Mouse (Mus musculus): ENCODE data around the gene Naa38.

Gene Naa38

GRCm38 (mm10) chr11:69395235-69395633 is at the start of gene Naa38, which contains the start of gene Cyb5d1:
TSS of gene Naa38 (plus strand) at chr11:69395487.
TSS of gene Cyb5d1 (minus strand) at chr11:69395631.
- DNase-seq (ENCODE audit: extremely low read depth, insufficient read length, low spot score) = peak; percentile 81

- DNase-seq (ENCODE audit: extremely low read depth, insufficient read length, low spot score) = no peak
Observed at GRCm38 (mm10) chr11:69346441-69346840, 48.8 kb upstream of the Naa38 start.

- DNase-seq (ENCODE audit: extremely low read depth, insufficient read length, low spot score) = no peak
Observed at GRCm38 (mm10) chr11:69356544-69356943, 38.7 kb upstream of the Naa38 start.

- DNase-seq (ENCODE audit: extremely low read depth, insufficient read length, low spot score) = no peak
Observed at GRCm38 (mm10) chr11:69357690-69358089, 37.6 kb upstream of the Naa38 start.

GRCm38 (mm10) chr11:69362021-69362420 is 33.3 kb upstream of the Naa38 start:
- no peak for DNase-seq (ENCODE audit: extremely low read depth, insufficient read length, low spot score)

- DNase-seq (ENCODE audit: extremely low read depth, insufficient read length, low spot score) = no peak
Observed at GRCm38 (mm10) chr11:69362479-69362878, 32.8 kb upstream of the Naa38 start.

GRCm38 (mm10) chr11:69364376-69364775 is 30.9 kb upstream of the Naa38 start:
- DNase-seq (ENCODE audit: extremely low read depth, insufficient read length, low spot score) = no peak

- DNase-seq (ENCODE audit: extremely low read depth, insufficient read length, low spot score) = peak; percentile 91
Observed at GRCm38 (mm10) chr11:69364910-69365309, 30.4 kb upstream of the Naa38 start.

GRCm38 (mm10) chr11:69365722-69366121 is 29.6 kb upstream of the Naa38 start:
- no peak for DNase-seq (ENCODE audit: extremely low read depth, insufficient read length, low spot score)

GRCm38 (mm10) chr11:69366157-69366854 is 29.0 kb upstream of the Naa38 start:
- peak; percentile 94 for DNase-seq (ENCODE audit: extremely low read depth, insufficient read length, low spot score)

- DNase-seq (ENCODE audit: extremely low read depth, insufficient read length, low spot score) = no peak
Observed at GRCm38 (mm10) chr11:69366855-69367615, 28.3 kb upstream of the Naa38 start.

- DNase-seq (ENCODE audit: extremely low read depth, insufficient read length, low spot score) = peak; percentile 65
Observed at GRCm38 (mm10) chr11:69367616-69368355, 27.5 kb upstream of the Naa38 start.

GRCm38 (mm10) chr11:69368356-69369214 is 26.7 kb upstream of the Naa38 start:
- DNase-seq (ENCODE audit: extremely low read depth, insufficient read length, low spot score) = peak; percentile 65

GRCm38 (mm10) chr11:69369215-69369989 is 25.9 kb upstream of the Naa38 start, which contains the start of gene Chd3:
TSS of gene Chd3 (minus strand) at chr11:69369406.
- DNase-seq (ENCODE audit: extremely low read depth, insufficient read length, low spot score) = no peak

GRCm38 (mm10) chr11:69369990-69370816 is 25.1 kb upstream of the Naa38 start:
- no peak for DNase-seq (ENCODE audit: extremely low read depth, insufficient read length, low spot score)

- no peak for DNase-seq (ENCODE audit: extremely low read depth, insufficient read length, low spot score)
Observed at GRCm38 (mm10) chr11:69370817-69371215, 24.5 kb upstream of the Naa38 start.

- no peak for DNase-seq (ENCODE audit: extremely low read depth, insufficient read length, low spot score)
Observed at GRCm38 (mm10) chr11:69371601-69372000, 23.7 kb upstream of the Naa38 start.

- DNase-seq (ENCODE audit: extremely low read depth, insufficient read length, low spot score) = no peak
Observed at GRCm38 (mm10) chr11:69372056-69372779, 23.1 kb upstream of the Naa38 start.

Data from 3134 (cell line).